Mouse (Mus musculus): ENCODE results near the gene Tgif1.

- TF ChIP-seq POLR2A (IDR thresholded peaks at IDR 0.05; ENCODE audit: borderline replicate concordance, insufficient read depth, low read length) (no peak), CTCF (IDR thresholded peaks at IDR 0.05; ENCODE audit: borderline replicate concordance, insufficient read depth, low read depth, low read length) (no peak)
These were observed 19.8 kb upstream of the Tgif1 start for GRCm38 (mm10) chr17:70872936-70873777.
